Mouse (Mus musculus) ovary, adult 18-20 months (tissue): Measurements from ENCODE around the gene Diras1.
"Not testable (repeated sequence)": the region's sequence is repeated elsewhere in the genome, so short reads cannot be mapped to it uniquely, and the experiment has no call there.

Source experiments
- DNase-seq: peaks from one replicate; pipeline ENCODE4 v3.0.0; 2022; ENCODE audit warnings: low spot score, mixed read lengths

The Diras1 gene

GRCm38 (mm10) chr10:80998021-80998420, 27.4 kb downstream of the Diras1 start:
- no peak for DNase-seq

DNA sequence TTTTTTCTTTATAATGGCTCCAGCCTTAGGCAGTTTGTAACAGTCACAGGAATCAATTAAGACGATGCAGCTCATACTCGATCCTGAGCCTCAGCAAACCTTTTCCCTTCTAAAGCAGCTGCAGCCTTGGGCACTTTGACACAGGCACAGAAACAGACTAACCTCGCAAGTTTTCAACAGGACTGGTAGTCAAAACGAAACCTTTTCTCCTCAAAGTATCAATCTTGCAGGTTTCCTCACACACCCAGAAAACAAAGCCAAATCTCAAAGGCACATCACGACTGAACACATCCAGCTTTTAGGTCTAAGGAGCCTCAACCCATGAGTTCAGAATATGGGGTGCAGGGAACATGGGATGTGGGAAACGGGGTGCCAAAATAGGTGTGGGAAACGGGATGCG, 28.1 kb downstream of the Diras1 start:
- no peak for DNase-seq

DNA sequence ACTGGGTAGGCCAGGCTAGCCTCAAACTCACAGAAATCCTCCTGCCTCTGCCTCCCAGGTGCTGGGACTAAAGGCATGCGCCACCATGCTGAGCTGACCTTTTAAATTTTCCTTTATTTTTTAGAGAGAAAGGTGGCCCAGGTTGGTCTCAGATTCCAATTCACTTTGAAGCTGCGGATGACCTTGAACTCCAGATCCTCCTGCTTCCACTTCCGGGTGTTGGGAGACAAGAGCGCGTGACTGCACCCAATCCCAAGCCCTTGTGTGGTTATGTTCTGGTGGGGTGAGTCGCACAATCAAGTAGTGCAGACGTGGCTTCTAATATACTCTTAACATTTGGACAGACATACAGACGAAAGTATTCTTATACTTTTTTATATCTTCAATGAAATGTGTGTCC, 29.0 kb downstream of the Diras1 start:
- no peak for DNase-seq

- peak; percentile 50 for DNase-seq
Measured at GRCm38 (mm10) chr10:80995091-80995632, 30.3 kb downstream of the Diras1 start.

GRCm38 (mm10) chr10:80994621-80995020, 30.8 kb downstream of the Diras1 start:
- no peak for DNase-seq

DNA sequence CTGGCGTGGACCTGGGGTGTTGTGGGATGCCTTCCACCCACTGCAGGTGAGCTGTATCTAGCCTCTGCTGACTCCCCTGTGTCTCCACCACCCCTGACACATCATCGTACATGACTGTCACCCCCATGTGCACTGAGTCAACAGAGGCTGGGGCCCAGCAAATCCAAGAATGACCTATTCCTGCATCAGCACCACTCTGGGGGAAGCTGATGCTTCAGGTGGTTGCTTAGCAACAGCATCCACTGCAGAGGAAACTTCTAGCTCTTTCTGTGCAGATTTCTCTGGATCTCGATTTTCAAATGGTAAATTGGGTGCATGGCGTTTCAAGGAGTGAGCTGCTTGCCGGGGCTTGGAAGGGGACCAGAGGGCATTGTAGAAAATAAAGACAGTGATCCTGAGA, 32.2 kb downstream of the Diras1 start:
- no peak for DNase-seq

GRCm38 (mm10) chr10:80991945-80992344, 33.5 kb downstream of the Diras1 start:
- no peak for DNase-seq

GRCm38 (mm10) chr10:80991007-80991406, 34.5 kb downstream of the Diras1 start:
- no peak for DNase-seq

GRCm38 (mm10) chr10:80990406-80990805, 35.1 kb downstream of the Diras1 start:
- DNase-seq = no peak

GRCm38 (mm10) chr10:80989854-80990253, 35.6 kb downstream of the Diras1 start:
- DNase-seq = not testable (repeated sequence)

GRCm38 (mm10) chr10:80989446-80989845, 36.0 kb downstream of the Diras1 start:
- no peak for DNase-seq

DNA sequence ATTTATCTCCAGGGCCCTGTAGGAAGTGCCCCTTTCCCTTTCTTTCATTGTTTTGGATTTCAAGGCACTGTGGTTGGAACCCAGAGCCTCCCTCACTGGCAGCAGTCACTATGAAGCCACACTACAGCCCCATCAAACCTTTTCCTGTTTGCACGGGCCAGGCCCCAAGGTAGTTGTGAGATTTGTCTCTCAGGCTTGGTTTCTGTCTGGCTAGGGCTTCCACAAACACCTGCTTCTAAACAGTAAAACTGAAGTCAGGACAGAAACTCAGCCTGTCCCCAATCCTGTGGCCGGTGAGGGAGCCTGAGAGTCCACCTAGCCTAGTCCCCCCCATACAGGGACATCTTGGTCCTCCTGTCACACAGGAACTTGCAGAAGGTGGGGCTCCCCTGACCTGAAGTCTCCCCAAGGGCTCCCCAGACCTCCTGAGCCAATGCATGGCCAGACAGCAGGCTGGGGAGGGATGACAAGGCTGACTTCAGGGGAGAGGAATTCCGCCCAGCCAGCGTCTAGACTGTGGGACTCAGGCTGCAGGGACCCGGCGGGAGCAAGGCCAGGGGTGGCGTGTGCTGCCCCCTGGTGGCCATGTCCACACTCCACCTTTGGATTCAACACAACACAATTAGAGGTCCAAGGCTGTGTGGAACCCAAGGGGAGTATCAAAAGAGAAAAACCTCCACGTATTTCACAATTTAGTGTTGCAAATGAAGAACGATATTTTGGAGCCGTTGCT, 37.6 kb downstream of the Diras1 start:
- DNase-seq = peak; percentile 73

DNA sequence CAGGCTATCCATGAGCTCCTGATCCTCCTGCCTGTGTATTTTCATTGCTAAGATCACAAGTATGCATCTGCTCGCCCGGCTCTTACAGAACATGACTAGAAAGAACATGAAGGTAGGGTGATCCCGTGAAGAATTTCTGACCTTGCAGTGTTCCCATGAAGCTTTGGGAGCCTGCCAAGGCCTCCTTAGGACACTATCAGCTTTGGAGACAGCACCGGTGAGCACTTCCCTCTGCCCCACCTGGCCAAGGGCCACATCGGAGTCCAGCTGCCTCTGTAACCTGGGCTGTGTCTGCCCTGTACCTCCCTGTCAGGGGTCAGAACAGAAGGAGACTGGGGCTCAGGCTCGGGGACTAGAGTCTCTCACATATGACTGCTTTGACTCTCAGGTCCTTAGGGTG, 38.7 kb downstream of the Diras1 start:
- peak; percentile 56 for DNase-seq

GRCm38 (mm10) chr10:80985970-80986701, 39.3 kb downstream of the Diras1 start:
- DNase-seq = no peak

GRCm38 (mm10) chr10:80985241-80985969, 40.1 kb downstream of the Diras1 start:
- DNase-seq = no peak

DNA sequence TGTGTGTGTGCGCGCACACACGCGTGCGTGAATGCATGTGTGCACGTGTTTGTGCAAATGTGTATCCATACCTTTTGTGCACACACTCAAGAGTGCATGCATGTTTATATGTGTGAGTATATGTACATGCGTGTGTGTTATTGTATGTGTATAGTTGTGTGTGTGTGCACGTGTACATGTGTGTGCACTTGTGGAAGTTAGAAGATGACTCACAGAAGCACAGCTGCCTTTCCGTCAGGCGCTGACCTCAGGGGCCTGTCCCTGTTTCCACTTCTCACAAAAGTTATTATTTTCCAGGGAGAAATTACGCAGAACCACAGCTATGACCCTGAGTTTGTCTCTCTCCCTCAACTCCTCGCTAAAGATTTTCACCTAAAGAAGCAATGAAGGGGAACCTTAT, 41.2 kb downstream of the Diras1 start:
- no peak for DNase-seq

DNA sequence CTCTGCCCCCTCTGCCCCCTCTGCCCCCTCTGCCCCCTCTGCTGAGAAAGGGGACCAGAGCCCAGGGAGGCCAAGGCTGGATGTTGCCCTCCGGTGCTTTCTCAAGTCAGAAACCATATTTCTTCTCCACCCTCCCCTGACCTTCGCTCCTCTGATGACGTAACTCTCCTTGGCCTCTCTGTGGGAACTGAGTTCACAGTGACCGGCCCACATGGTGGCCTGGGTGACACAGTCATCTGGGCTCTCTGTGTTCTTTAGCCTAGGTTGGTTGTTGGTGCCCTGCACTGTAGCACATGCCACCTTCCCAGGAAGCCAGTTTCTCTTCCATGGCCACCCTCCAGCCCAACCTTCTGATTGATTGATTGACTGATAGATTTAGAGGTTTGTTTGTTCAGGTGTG, 43.1 kb downstream of the Diras1 start:
- no peak for DNase-seq

DNA sequence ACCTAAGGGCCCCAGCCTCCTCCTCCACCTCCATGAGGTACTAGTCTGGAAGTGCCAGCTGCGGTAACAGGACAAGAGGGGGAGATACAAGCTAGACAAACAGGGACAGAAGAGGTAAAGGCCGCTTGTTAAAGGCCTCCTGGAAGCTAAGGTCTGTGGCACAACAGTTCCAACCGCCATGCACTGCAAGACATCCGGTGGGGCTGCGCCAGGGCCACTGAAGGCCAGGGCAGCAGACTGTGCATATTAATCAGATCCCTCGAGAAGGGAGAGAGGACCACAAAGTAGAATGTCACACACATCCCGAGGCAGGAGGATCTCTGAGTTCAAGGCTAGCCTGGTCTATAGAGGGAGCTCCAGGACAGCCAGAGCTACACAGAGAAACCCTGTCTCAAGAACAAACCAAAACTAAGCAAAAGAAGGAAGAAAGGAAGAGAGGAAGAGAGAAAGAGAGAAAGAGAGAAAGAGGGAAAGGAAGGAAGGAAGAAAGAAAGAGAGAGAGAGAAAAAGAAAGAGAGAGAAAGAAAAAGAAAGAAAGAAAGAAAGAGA, 43.8 kb downstream of the Diras1 start:
- DNase-seq = no peak

- DNase-seq = no peak
Measured at GRCm38 (mm10) chr10:80975478-80975877, 50.0 kb downstream of the Diras1 start.

DNA sequence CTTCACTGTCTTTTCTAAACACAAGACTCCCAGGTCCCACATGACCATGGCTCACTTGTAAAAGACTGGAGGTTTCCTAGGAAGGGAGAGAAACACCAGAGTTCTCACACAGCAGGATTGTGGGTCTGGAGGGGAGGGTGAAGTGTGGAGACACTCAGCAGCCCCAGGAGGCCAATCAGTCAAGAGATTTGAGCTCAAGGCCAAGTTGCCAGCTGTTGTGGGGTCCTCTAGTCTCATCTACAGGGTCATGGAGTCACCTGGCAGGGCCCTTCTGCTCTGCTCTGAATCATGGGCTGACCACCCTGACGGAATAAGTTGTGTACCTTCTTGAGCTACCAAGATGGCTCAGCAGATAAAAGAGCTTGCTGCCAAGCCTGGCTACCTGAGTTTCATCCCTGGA, 51.7 kb downstream of the Diras1 start:
- DNase-seq = no peak

DNA sequence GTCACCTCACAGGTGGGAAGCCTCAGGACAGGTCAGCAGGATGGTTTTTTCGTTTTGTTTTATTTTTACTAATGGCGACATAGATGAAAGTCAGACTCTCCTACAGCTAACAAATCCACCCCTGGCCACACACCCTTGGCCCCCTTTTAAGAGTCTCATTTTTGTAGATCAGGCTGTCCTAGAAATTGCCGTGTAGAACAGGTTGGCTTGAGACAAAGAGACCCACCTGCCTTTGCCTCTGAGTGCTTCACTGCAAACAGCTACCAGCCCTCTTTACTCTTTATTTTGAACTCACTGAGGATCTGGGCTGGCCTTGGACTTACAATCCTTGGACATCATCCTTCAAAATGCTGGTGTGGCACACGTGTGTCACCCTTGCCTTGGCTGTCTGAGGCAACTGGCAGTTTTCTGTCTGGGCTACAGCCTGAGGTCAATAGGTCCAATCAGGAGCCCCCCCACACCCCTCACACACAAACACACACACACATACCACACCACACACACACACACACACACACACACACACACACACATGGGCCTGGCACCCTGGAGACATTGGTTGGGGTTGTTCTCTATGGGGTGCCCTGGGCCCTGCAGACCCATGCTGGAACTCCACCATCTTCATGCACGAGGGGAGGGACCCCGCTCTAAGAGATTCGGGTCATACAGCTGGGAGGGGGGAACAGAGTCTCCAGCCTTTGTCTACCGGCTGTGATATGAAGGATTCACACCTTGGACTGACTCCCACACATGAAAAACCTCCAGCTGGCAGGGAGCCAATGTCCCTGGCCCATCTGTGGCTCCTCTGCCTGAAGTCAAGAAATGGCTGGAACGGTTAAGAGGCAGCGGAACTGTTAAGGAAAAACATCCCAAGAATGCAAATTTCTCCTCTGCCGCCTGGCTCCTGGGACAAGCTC, 53.1 kb downstream of the Diras1 start:
- DNase-seq = no peak
